Comparison of ENCODE assay signal across 30 mouse cellular contexts in genomic region chr8:3660889-3661288, GRCm38 (mm10). TPM values are rescaled to one million over a fixed set of nuclear protein-coding genes. Genes with fewer than 3 reads are reported as not detected.
A peak's percentile ranks its signal among the peaks of the same experiment; 100 is the strongest.
DNase-seq lines count a peak whose midpoint lies in the region; ATAC-seq and TF ChIP-seq lines count a peak whose summit lies in the region.
"Had no signal": no experiment of that assay in that cellular context is flagged by ENCODE, and none has a peak within 500 bp of the region (broad histone marks: within the 10 kb centered on the region; RNA-seq: fewer than 3 reads in every experiment).

No protein-coding gene starts in this region.

- H3K4me2 ChIP-seq in liver, postnatal 0 days (ENCODE audit: low read depth, low read length), result peak overlapping the region; percentile 26; the same call in 1 of the 2 replicates
- H3K4me2 ChIP-seq in liver, embryonic 11.5 days, result no peak overlapping the region
- H3K4me2 ChIP-seq: embryonic facial prominence, embryonic 13.5 days; forebrain, embryonic 12.5 days; hindbrain, embryonic 15.5 days; limb, embryonic 13.5 days; neural tube, embryonic 13.5 days had no signal

- no peaks in the 10 kb centered on the region for H3K9me3 ChIP-seq in liver, postnatal 0 days (ENCODE audit: low read length)
- no peaks in the 10 kb centered on the region for H3K9me3 ChIP-seq in liver, embryonic 11.5 days (ENCODE audit: control insufficient read depth, low read length)
- H3K9me3 ChIP-seq in megakaryocyte, embryonic 14.5 days, result no peaks in the 10 kb centered on the region
- H3K9me3 ChIP-seq: embryonic facial prominence, embryonic 13.5 days; forebrain, embryonic 12.5 days; G1E; heart, embryonic 10.5 days; hindbrain, embryonic 15.5 days; limb, embryonic 13.5 days; neural tube, embryonic 13.5 days had no signal

- TF ChIP-seq EP300 in liver, postnatal 0 days (IDR thresholded peaks at IDR 0.05; ENCODE audit: low read depth), result no peak

- no peak for ATAC-seq in liver, postnatal 0 days
- ATAC-seq in liver, embryonic 11.5 days (replicated peaks; ENCODE audit: low FRiP score), result no peak
- ATAC-seq: Patski had no signal

- no peak overlapping the region for H3K4me3 ChIP-seq in liver, postnatal 0 days (ENCODE audit: low read depth, low read length)
- H3K4me3 ChIP-seq in liver, embryonic 11.5 days (ENCODE audit: low read depth, low read length), result no peak overlapping the region
- peak overlapping the region; percentile 67 for H3K4me3 ChIP-seq in megakaryocyte, embryonic 14.5 days (replicated peaks)
- H3K4me3 ChIP-seq: embryonic facial prominence, embryonic 13.5 days; erythroblast, embryonic 14.5 days; forebrain, embryonic 12.5 days; gastrocnemius, adult 2 months; heart, embryonic 10.5 days; hindbrain, embryonic 15.5 days; layer of hippocampus, adult 2 months; limb, embryonic 13.5 days; neural tube, embryonic 13.5 days had no signal

- H3K9ac ChIP-seq in liver, postnatal 0 days (replicated peaks), result no peak overlapping the region
- H3K9ac ChIP-seq in liver, embryonic 11.5 days (ENCODE audit: low read depth, low read length), result no peak overlapping the region
- H3K9ac ChIP-seq: embryonic facial prominence, embryonic 13.5 days; forebrain, embryonic 12.5 days; hindbrain, embryonic 15.5 days; limb, embryonic 13.5 days; liver, embryonic 14.5 days; neural tube, embryonic 13.5 days had no signal

- WGBS in liver, postnatal 0 days (ENCODE audit: insufficient replicate concordance), result 47% methylated on average over 8 of the region's 8 CpGs
- WGBS in liver, embryonic 11.5 days, result 65% methylated on average over 8 of the region's 8 CpGs

- H3K4me1 ChIP-seq in liver, postnatal 0 days (ENCODE audit: insufficient read depth), result no peaks in the 10 kb centered on the region
- H3K4me1 ChIP-seq in liver, embryonic 11.5 days (replicated peaks; ENCODE audit: control insufficient read depth, insufficient read depth, low read length), result no peaks in the 10 kb centered on the region
- peaks cover 57% of the 10 kb centered on the region for H3K4me1 ChIP-seq in megakaryocyte, embryonic 14.5 days
- H3K4me1 ChIP-seq: heart, embryonic 10.5 days; hindbrain, embryonic 15.5 days; limb, embryonic 13.5 days had no signal

- H3K27me3 ChIP-seq in liver, postnatal 0 days (ENCODE audit: insufficient read depth, low read length), result no peaks in the 10 kb centered on the region
- no peaks in the 10 kb centered on the region for H3K27me3 ChIP-seq in liver, embryonic 11.5 days (replicated peaks; ENCODE audit: control insufficient read depth, insufficient read depth, low read length)
- H3K27me3 ChIP-seq in megakaryocyte, embryonic 14.5 days (replicated peaks), result peaks cover 17% of the 10 kb centered on the region
- H3K27me3 ChIP-seq: embryonic facial prominence, embryonic 13.5 days; forebrain, embryonic 12.5 days; hindbrain, embryonic 15.5 days; neural tube, embryonic 13.5 days; Patski had no signal

- no peak for TF ChIP-seq CTCF in liver, postnatal 0 days (IDR thresholded peaks at IDR 0.05; ENCODE audit: low read depth)

- H3K36me3 ChIP-seq in liver, postnatal 0 days (replicated peaks; ENCODE audit: insufficient read depth, low read length), result no peaks in the 10 kb centered on the region
- no peaks in the 10 kb centered on the region for H3K36me3 ChIP-seq in liver, embryonic 11.5 days (ENCODE audit: control insufficient read depth, insufficient read depth, low read length)
- no peaks in the 10 kb centered on the region for H3K36me3 ChIP-seq in megakaryocyte, embryonic 14.5 days (replicated peaks; ENCODE audit: low read length)
- H3K36me3 ChIP-seq: embryonic facial prominence, embryonic 13.5 days; forebrain, embryonic 12.5 days; G1E; heart, embryonic 10.5 days; hindbrain, embryonic 15.5 days; limb, embryonic 13.5 days; neural tube, embryonic 13.5 days had no signal

- no peak for DNase-seq in liver, postnatal 0 days
- DNase-seq in liver, embryonic 11.5 days (ENCODE audit: low spot score), result no peak
- peak; percentile 27 to 41 for DNase-seq in spleen, postnatal 36 days (ENCODE audit: low spot score in 2 of 2)
- no peak for DNase-seq in spleen, postnatal 4 days (ENCODE audit: low spot score in 2 of 2)
- no peak for DNase-seq in layer of hippocampus, adult 8-10 months (ENCODE audit: low spot score in 2 of 2)
- DNase-seq in B cell, adult 2 months, result no peak
- no peak for DNase-seq in adrenal gland, postnatal 4 days (ENCODE audit: low spot score in 2 of 2)
- DNase-seq: cerebellum, adult 2 months; cerebellum, postnatal 25 days; embryo, embryonic 11 days; gastrocnemius, adult 2 months; heart, postnatal 4 days; kidney, adult 8-10 months; kidney, postnatal 14 days; midbrain, embryonic 14.5 days had no signal

- H3K27ac ChIP-seq in liver, postnatal 0 days (ENCODE audit: low read depth), result peak overlapping the region; percentile 70; the same call in 1 of the 2 replicates
- no peak overlapping the region for H3K27ac ChIP-seq in liver, embryonic 11.5 days (ENCODE audit: low read depth, low read length)
- H3K27ac ChIP-seq: embryonic facial prominence, embryonic 13.5 days; forebrain, embryonic 12.5 days; gastrocnemius, adult 2 months; heart, embryonic 10.5 days; hindbrain, embryonic 15.5 days; layer of hippocampus, adult 2 months; limb, embryonic 13.5 days; liver, embryonic 14.5 days; neural tube, embryonic 13.5 days had no signal

RNA-seq across cellular contexts. Expression of gene Mcemp1, which starts 4.7 kb away (rescaled TPM):
- 11.9 and 12.8 TPM in 2 replicates for polyA plus RNA-seq in liver, postnatal 0 days (2015; fragmentation: Nextera tagmentation; extraction: Ambion mirVana)
- polyA plus RNA-seq in liver, embryonic 11.5 days (2014; fragmentation: Nextera tagmentation; extraction: Ambion mirVana), result 0.52 and 1.0 TPM in 2 replicates
- 0.10 TPM in 1 of 2 replicates, not detected in the other for polyA plus RNA-seq in megakaryocyte, embryonic 14.5 days (2012; ENCODE audit: insufficient read depth, low replicate concordance)
- total RNA-seq in layer of hippocampus, adult 8-10 months (2022), result under 1 TPM in 2 of 4 experiments, not detected in 2; 0.25 to 0.31 TPM
- total RNA-seq in adrenal gland, postnatal 4 days (2021), result 1 to 10 TPM; 1.1 to 1.2 TPM
- total RNA-seq: gastrocnemius, adult 2 months; layer of hippocampus, adult 2 months; left cerebral cortex, postnatal 25 days; megakaryocyte-erythroid progenitor cell, adult 5-6 weeks had no signal
- polyA plus RNA-seq: erythroblast, embryonic 14.5 days; G1E; limb, embryonic 13.5 days; Patski had no signal

RNA-seq across cellular contexts. Expression of gene Retn, which starts 5.3 kb away (rescaled TPM):
- not detected in 2 replicates for polyA plus RNA-seq in liver, postnatal 0 days (2015; fragmentation: Nextera tagmentation; extraction: Ambion mirVana)
- polyA plus RNA-seq in liver, embryonic 11.5 days (2014; fragmentation: Nextera tagmentation; extraction: Ambion mirVana), result 0.29 and 0.40 TPM in 2 replicates
- polyA plus RNA-seq in megakaryocyte, embryonic 14.5 days (2012; ENCODE audit: insufficient read depth, low replicate concordance), result 0.39 TPM in 1 of 2 replicates, not detected in the other
- total RNA-seq in layer of hippocampus, adult 8-10 months (2022), result 1 to 10 TPM in 1 of 4 experiments, under 1 TPM in 3; 0.61 to 1.3 (median 0.75) TPM
- 1 to 10 TPM; 1.3 to 1.7 TPM for total RNA-seq in adrenal gland, postnatal 4 days (2021)
- total RNA-seq: G1E; heart, postnatal 4 days; megakaryocyte-erythroid progenitor cell, adult 5-6 weeks had no signal
- polyA plus RNA-seq: embryonic facial prominence, embryonic 13.5 days; erythroblast, embryonic 14.5 days; G1E; heart, embryonic 16.5 days; liver, embryonic 14.5 days; midbrain, embryonic 14.5 days had no signal

RNA-seq across cellular contexts. Expression of gene Fcor, which starts 11.3 kb away (rescaled TPM):
- 2.7 and 3.4 TPM in 2 replicates for polyA plus RNA-seq in liver, postnatal 0 days (2015; fragmentation: Nextera tagmentation; extraction: Ambion mirVana)
- polyA plus RNA-seq in liver, embryonic 11.5 days (2014; fragmentation: Nextera tagmentation; extraction: Ambion mirVana), result 7.3 and 11.4 TPM in 2 replicates
- 2.8 TPM in 1 of 2 replicates, not detected in the other for polyA plus RNA-seq in megakaryocyte, embryonic 14.5 days (2012; ENCODE audit: insufficient read depth, low replicate concordance)
- 10 to 100 TPM in 3 of 4 experiments, 1 to 10 TPM in 1; 9.9 to 18.1 (median 14.7) TPM for total RNA-seq in layer of hippocampus, adult 8-10 months (2022)
- 10 to 100 TPM; 14.8 to 14.9 TPM for total RNA-seq in adrenal gland, postnatal 4 days (2021)
- total RNA-seq: G1E; gastrocnemius, adult 2 months had no signal
- polyA plus RNA-seq: erythroblast, embryonic 14.5 days; G1E had no signal

RNA-seq across cellular contexts. Expression of gene Trappc5, which starts 15.2 kb away (rescaled TPM):
- 16.6 and 16.9 TPM in 2 replicates for polyA plus RNA-seq in liver, postnatal 0 days (2015; fragmentation: Nextera tagmentation; extraction: Ambion mirVana)
- 29.5 and 31.6 TPM in 2 replicates for polyA plus RNA-seq in liver, embryonic 11.5 days (2014; fragmentation: Nextera tagmentation; extraction: Ambion mirVana)
- polyA plus RNA-seq in megakaryocyte, embryonic 14.5 days (2012; ENCODE audit: insufficient read depth, low replicate concordance), result 10.6 and 25.8 TPM in 2 replicates
- 10 to 100 TPM; 26.3 to 31.4 (median 28.6) TPM for total RNA-seq in layer of hippocampus, adult 8-10 months (2022)
- total RNA-seq in adrenal gland, postnatal 4 days (2021), result 10 to 100 TPM; 21.7 to 23.8 TPM

RNA-seq across cellular contexts. Expression of gene Stxbp2, which starts 30.1 kb away (rescaled TPM):
- polyA plus RNA-seq in liver, postnatal 0 days (2015; fragmentation: Nextera tagmentation; extraction: Ambion mirVana), result 40.5 and 46.9 TPM in 2 replicates
- 97.5 and 105 TPM in 2 replicates for polyA plus RNA-seq in liver, embryonic 11.5 days (2014; fragmentation: Nextera tagmentation; extraction: Ambion mirVana)
- 533 and 675 TPM in 2 replicates for polyA plus RNA-seq in megakaryocyte, embryonic 14.5 days (2012; ENCODE audit: insufficient read depth, low replicate concordance)
- total RNA-seq in layer of hippocampus, adult 8-10 months (2022), result 10 to 100 TPM; 59.8 to 87.1 (median 69.4) TPM
- total RNA-seq in adrenal gland, postnatal 4 days (2021), result 100 to 1,000 TPM; 107 to 136 TPM

Comparison
In these comparisons a context has a peak if more than half of its experiments do, and no peak if none do; other contexts are left out.
1. DNase-seq: peak in spleen, postnatal 36 days (2 of 2); none in liver, postnatal 0 days (single experiment), liver, embryonic 11.5 days (single experiment), spleen, postnatal 4 days (0 of 2), layer of hippocampus, adult 8-10 months (0 of 2), B cell, adult 2 months (0 of 2) and adrenal gland, postnatal 4 days (0 of 2).